Mouse (Mus musculus) liver, postnatal 0 days (tissue): ENCODE measurements around the gene Neurl4.

Experiments used
- CTCF ChIP-seq: sonication (generic); IDR thresholded peaks from 2 replicates; pipeline ENCODE4 v1.5.1; 2016; ENCODE audit warnings: antibody characterized with exemption, low read depth
- EP300 ChIP-seq: IDR thresholded peaks from 2 replicates; pipeline ENCODE4 v1.6.1; 2016; ENCODE audit warnings: antibody characterized with exemption, low read depth, mild to moderate bottlenecking

DNA sequence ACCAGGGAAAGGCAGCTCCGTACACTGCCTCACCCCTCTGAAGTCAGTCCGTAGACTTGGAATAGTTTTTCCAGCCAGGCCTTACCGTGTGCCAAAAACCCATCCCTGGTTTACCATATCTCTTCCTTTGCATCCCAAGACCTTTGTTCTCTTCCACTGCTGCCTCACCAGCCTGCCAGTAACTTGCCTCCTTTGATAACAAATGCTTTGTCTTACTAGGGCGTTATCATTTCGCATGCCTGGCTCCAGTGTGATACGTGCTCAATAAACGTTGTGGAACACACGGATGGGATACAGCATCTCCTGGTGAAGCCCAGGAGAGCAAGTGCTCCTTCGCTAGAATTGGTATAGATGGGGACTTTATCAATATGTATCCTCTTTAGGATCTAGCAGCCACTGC lies 33.5 kb upstream of the Neurl4 start:
- TF ChIP-seq CTCF (no peak), EP300 (no peak)
